Mouse (Mus musculus): ENCODE results near the gene Nlgn1. TPM values are rescaled to one million over a fixed set of nuclear protein-coding genes. Genes with fewer than 3 reads are reported as not detected.

The Nlgn1 gene
- polyA plus RNA-seq, 1 experiment, result not detected

GRCm38 (mm10) chr3:25844686-25845462, 487.4 kb downstream of the Nlgn1 start:
- WGBS, result 65% methylated on average over 7 of the region's 7 CpGs
- TF ChIP-seq POLR2A (IDR thresholded peaks at IDR 0.05; ENCODE audit: insufficient read depth, low read depth, low read length), result no peak
- no peak for TF ChIP-seq CTCF (IDR thresholded peaks at IDR 0.05; ENCODE audit: insufficient read depth, low read depth, low read length)
- Histone ChIP-seq H3K4me1 (ENCODE audit: control insufficient read depth, insufficient read depth, low read length) (peaks cover 3% of the 10 kb centered on the region), H3K27ac (ENCODE audit: insufficient read depth, low read depth, low read length) (no peak overlapping the region), H3K4me3 (ENCODE audit: insufficient read depth, low read depth, low read length) (no peak overlapping the region)

GRCm38 (mm10) chr3:25830237-25830636, 502.0 kb downstream of the Nlgn1 start:
- no peak overlapping the region for H3K4me3 ChIP-seq (ENCODE audit: insufficient read depth, low read depth, low read length)
- 83% methylated on average over 2 of the region's 2 CpGs for WGBS
- no peak overlapping the region for H3K27ac ChIP-seq (ENCODE audit: insufficient read depth, low read depth, low read length)
- TF ChIP-seq POLR2A (IDR thresholded peaks at IDR 0.05; ENCODE audit: insufficient read depth, low read depth, low read length) (no peak), CTCF (IDR thresholded peaks at IDR 0.05; ENCODE audit: insufficient read depth, low read depth, low read length) (no peak)
- no peaks in the 10 kb centered on the region for H3K4me1 ChIP-seq (ENCODE audit: control insufficient read depth, insufficient read depth, low read length)

GRCm38 (mm10) chr3:25813368-25813767, 518.9 kb downstream of the Nlgn1 start:
- 97% methylated on average over 3 of the region's 3 CpGs for WGBS
- Histone ChIP-seq H3K4me1 (ENCODE audit: control insufficient read depth, insufficient read depth, low read length) (no peaks in the 10 kb centered on the region), H3K27ac (ENCODE audit: insufficient read depth, low read depth, low read length) (no peak overlapping the region), H3K4me3 (ENCODE audit: insufficient read depth, low read depth, low read length) (no peak overlapping the region)
- no peak for TF ChIP-seq CTCF (IDR thresholded peaks at IDR 0.05; ENCODE audit: insufficient read depth, low read depth, low read length)
- no peak for TF ChIP-seq POLR2A (IDR thresholded peaks at IDR 0.05; ENCODE audit: insufficient read depth, low read depth, low read length)

GRCm38 (mm10) chr3:25807559-25807958, 524.7 kb downstream of the Nlgn1 start:
- no peak overlapping the region for H3K27ac ChIP-seq (ENCODE audit: insufficient read depth, low read depth, low read length)
- 31% methylated on average over 3 of the region's 3 CpGs for WGBS
- TF ChIP-seq CTCF (IDR thresholded peaks at IDR 0.05; ENCODE audit: insufficient read depth, low read depth, low read length) (no peak), POLR2A (IDR thresholded peaks at IDR 0.05; ENCODE audit: insufficient read depth, low read depth, low read length) (no peak)

GRCm38 (mm10) chr3:25781651-25782050, 550.6 kb downstream of the Nlgn1 start:
- H3K4me1 ChIP-seq (ENCODE audit: control insufficient read depth, insufficient read depth, low read length), result no peaks in the 10 kb centered on the region
- TF ChIP-seq CTCF (IDR thresholded peaks at IDR 0.05; ENCODE audit: insufficient read depth, low read depth, low read length) (no peak), POLR2A (IDR thresholded peaks at IDR 0.05; ENCODE audit: insufficient read depth, low read depth, low read length) (no peak)
- 54% methylated on average over 2 of the region's 2 CpGs for WGBS
- H3K27ac ChIP-seq (ENCODE audit: insufficient read depth, low read depth, low read length), result no peak overlapping the region
- no peak overlapping the region for H3K4me3 ChIP-seq (ENCODE audit: insufficient read depth, low read depth, low read length)

More at GRCm38 (mm10) chr3:25807559-25807958, 524.7 kb downstream of the Nlgn1 start:
- no peaks in the 10 kb centered on the region for H3K4me1 ChIP-seq (ENCODE audit: control insufficient read depth, insufficient read depth, low read length)
- H3K4me3 ChIP-seq (ENCODE audit: insufficient read depth, low read depth, low read length), result no peak overlapping the region

- 57% methylated on average over 6 of the region's 6 CpGs for WGBS
- peaks cover 2% of the 10 kb centered on the region for H3K4me1 ChIP-seq (ENCODE audit: control insufficient read depth, insufficient read depth, low read length)
- no peak overlapping the region for H3K27ac ChIP-seq (ENCODE audit: insufficient read depth, low read depth, low read length)
- TF ChIP-seq POLR2A (IDR thresholded peaks at IDR 0.05; ENCODE audit: insufficient read depth, low read depth, low read length) (no peak), CTCF (IDR thresholded peaks at IDR 0.05; ENCODE audit: insufficient read depth, low read depth, low read length) (no peak)
- no peak overlapping the region for H3K4me3 ChIP-seq (ENCODE audit: insufficient read depth, low read depth, low read length)
Measured at GRCm38 (mm10) chr3:25775437-25775836, 556.8 kb downstream of the Nlgn1 start.

- Histone ChIP-seq H3K4me1 (ENCODE audit: control insufficient read depth, insufficient read depth, low read length) (peaks cover 2% of the 10 kb centered on the region), H3K27ac (ENCODE audit: insufficient read depth, low read depth, low read length) (no peak overlapping the region), H3K4me3 (ENCODE audit: insufficient read depth, low read depth, low read length) (no peak overlapping the region)
- 26% methylated on average over 4 of the region's 4 CpGs for WGBS
- TF ChIP-seq POLR2A (IDR thresholded peaks at IDR 0.05; ENCODE audit: insufficient read depth, low read depth, low read length) (no peak), CTCF (IDR thresholded peaks at IDR 0.05; ENCODE audit: insufficient read depth, low read depth, low read length) (no peak)
Measured at GRCm38 (mm10) chr3:25773908-25774307, 558.4 kb downstream of the Nlgn1 start.

GRCm38 (mm10) chr3:25773467-25773866, 558.8 kb downstream of the Nlgn1 start:
- Histone ChIP-seq H3K27ac (ENCODE audit: insufficient read depth, low read depth, low read length) (no peak overlapping the region), H3K4me3 (ENCODE audit: insufficient read depth, low read depth, low read length) (no peak overlapping the region), H3K4me1 (ENCODE audit: control insufficient read depth, insufficient read depth, low read length) (peaks cover 2% of the 10 kb centered on the region)
- no peak for TF ChIP-seq CTCF (IDR thresholded peaks at IDR 0.05; ENCODE audit: insufficient read depth, low read depth, low read length)
- TF ChIP-seq POLR2A (IDR thresholded peaks at IDR 0.05; ENCODE audit: insufficient read depth, low read depth, low read length), result no peak

GRCm38 (mm10) chr3:25763689-25764088, 568.6 kb downstream of the Nlgn1 start:
- Histone ChIP-seq H3K4me3 (ENCODE audit: insufficient read depth, low read depth, low read length) (no peak overlapping the region), H3K27ac (ENCODE audit: insufficient read depth, low read depth, low read length) (no peak overlapping the region), H3K4me1 (ENCODE audit: control insufficient read depth, insufficient read depth, low read length) (no peaks in the 10 kb centered on the region)
- 93% methylated on average over 4 of the region's 4 CpGs for WGBS
- TF ChIP-seq POLR2A (IDR thresholded peaks at IDR 0.05; ENCODE audit: insufficient read depth, low read depth, low read length) (no peak), CTCF (IDR thresholded peaks at IDR 0.05; ENCODE audit: insufficient read depth, low read depth, low read length) (no peak)
